Mouse (Mus musculus): ENCODE data around the gene Gm8122. TPM values are rescaled to one million over a fixed set of nuclear protein-coding genes. Genes with fewer than 3 reads are reported as not detected.
"Not testable (repeated sequence)": the region's sequence is repeated elsewhere in the genome, so short reads cannot be mapped to it uniquely, and the experiment has no call there.

Gm8122 gene
- polyA plus RNA-seq (2014; fragmentation: Nextera tagmentation; extraction: Ambion mirVana) = not detected in 2 replicates

DNA sequence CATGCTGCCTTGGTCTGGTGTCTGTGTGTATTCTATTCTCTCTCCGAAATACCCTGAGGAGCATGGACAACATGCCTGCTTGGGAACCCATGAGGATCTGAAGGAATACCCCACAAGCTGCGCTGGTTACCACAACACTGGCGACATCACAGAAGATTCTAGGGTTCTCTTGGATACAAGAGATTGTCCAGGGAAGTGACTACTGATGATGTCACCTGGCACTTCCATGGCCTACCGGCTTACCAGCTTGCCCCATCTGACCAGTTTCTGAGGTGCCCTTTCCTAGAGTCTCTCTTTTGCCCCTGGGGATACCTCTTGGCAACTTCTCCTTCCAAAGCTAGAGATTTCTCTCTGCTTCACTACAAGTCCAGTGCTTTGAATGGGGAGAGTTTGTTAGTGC, at the start of gene Gm8122:
TSS of gene Gm8122 (minus strand) at position 101 of the 400 bp plus-strand sequence.
- not testable (repeated sequence) for H3K4me1 ChIP-seq (ENCODE audit: control insufficient read depth, insufficient read depth, low read length); H3K27me3 ChIP-seq (replicated peaks; ENCODE audit: control insufficient read depth, insufficient read depth, low read length); ATAC-seq (ENCODE audit: low read depth); H3K9me3 ChIP-seq (ENCODE audit: control insufficient read depth, low read length); H3K27ac ChIP-seq (replicated peaks; ENCODE audit: low read depth, low read length); H3K4me3 ChIP-seq (ENCODE audit: low read depth, low read length); H3K4me2 ChIP-seq (ENCODE audit: low read depth, low read length); DNase-seq (ENCODE audit: low spot score); H3K9ac ChIP-seq (ENCODE audit: low read depth, low read length); H3K36me3 ChIP-seq (ENCODE audit: control insufficient read depth, insufficient read depth, low read length)
- WGBS = 80% methylated on average over 3 of the region's 4 CpGs

DNA sequence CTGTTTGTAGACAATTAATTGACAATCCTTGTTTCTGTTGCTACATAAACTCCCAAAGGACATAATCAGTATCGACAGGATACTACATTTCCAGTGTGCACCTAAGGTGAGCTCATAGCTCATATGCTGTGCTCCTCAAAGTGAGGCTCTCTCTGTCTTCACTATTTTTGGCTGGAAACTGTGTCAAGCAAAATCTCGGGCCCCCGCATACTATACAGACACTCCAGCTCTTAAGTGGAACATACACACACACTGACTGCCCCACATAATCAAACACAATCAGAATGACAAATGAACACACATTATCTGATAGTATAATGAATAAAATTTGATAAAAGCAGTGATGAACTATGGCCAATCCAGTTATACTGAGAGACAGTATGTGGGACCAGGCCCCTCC, 43.6 kb upstream of the Gm8122 start:
- not testable (repeated sequence) for H3K36me3 ChIP-seq (ENCODE audit: control insufficient read depth, insufficient read depth, low read length); H3K4me3 ChIP-seq (ENCODE audit: low read depth, low read length); H3K9ac ChIP-seq (ENCODE audit: low read depth, low read length); H3K27me3 ChIP-seq (replicated peaks; ENCODE audit: control insufficient read depth, insufficient read depth, low read length); H3K4me1 ChIP-seq (ENCODE audit: control insufficient read depth, insufficient read depth, low read length); H3K9me3 ChIP-seq (ENCODE audit: control insufficient read depth, low read length); H3K27ac ChIP-seq (replicated peaks; ENCODE audit: low read depth, low read length); DNase-seq (ENCODE audit: low spot score); ATAC-seq (ENCODE audit: low read depth); H3K4me2 ChIP-seq (ENCODE audit: low read depth, low read length)
- WGBS = 86% methylated on average over 3 of the region's 3 CpGs

DNA sequence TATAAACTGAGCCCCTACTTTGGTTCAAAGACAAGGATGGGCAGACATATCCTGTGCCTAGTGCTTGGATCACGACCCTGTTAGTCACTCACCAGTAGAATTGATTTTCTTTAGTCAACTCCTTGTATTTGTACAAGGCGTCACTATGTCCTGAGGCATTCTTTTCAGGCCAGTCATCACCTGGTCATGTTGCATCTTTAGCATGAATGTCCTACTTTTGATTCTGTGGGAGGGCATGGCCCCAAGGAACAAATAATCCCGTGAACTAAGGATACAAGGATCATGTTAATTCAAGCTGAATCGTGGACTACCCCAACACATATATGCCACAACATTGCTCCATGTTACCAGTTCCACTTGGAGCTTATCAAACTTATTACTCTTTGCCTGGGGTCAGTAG, 43.0 kb upstream of the Gm8122 start:
- H3K4me2 ChIP-seq (ENCODE audit: low read depth, low read length); H3K36me3 ChIP-seq (ENCODE audit: control insufficient read depth, insufficient read depth, low read length); H3K9ac ChIP-seq (ENCODE audit: low read depth, low read length); H3K9me3 ChIP-seq (ENCODE audit: control insufficient read depth, low read length); H3K27ac ChIP-seq (replicated peaks; ENCODE audit: low read depth, low read length); H3K4me1 ChIP-seq (ENCODE audit: control insufficient read depth, insufficient read depth, low read length); H3K4me3 ChIP-seq (ENCODE audit: low read depth, low read length); ATAC-seq (ENCODE audit: low read depth); DNase-seq (ENCODE audit: low spot score); H3K27me3 ChIP-seq (replicated peaks; ENCODE audit: control insufficient read depth, insufficient read depth, low read length): not testable (repeated sequence)
- WGBS = 51% methylated on average over 4 of the region's 4 CpGs

DNA sequence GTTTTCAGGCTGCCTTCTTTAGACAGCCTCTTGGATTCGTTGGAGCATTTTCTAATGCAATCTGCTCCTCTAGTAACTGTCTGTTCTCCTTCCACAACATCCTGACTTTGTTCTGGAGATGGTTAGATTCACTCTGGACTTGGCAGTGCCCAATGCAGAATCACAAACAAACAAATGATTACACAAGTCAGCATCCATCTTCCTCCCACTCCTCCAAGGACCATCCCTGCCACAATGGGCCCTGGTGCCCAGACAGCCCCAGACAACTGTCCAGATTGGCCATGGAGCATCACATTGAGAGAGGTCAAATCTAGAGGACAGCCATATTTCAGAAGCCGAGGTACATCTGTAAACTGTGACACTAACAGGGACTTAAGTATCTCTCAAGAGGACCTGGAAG, 42.4 kb upstream of the Gm8122 start:
- not testable (repeated sequence) for H3K9ac ChIP-seq (ENCODE audit: low read depth, low read length); DNase-seq (ENCODE audit: low spot score); H3K27me3 ChIP-seq (replicated peaks; ENCODE audit: control insufficient read depth, insufficient read depth, low read length); H3K27ac ChIP-seq (replicated peaks; ENCODE audit: low read depth, low read length); ATAC-seq (ENCODE audit: low read depth); H3K36me3 ChIP-seq (ENCODE audit: control insufficient read depth, insufficient read depth, low read length); H3K9me3 ChIP-seq (ENCODE audit: control insufficient read depth, low read length); H3K4me3 ChIP-seq (ENCODE audit: low read depth, low read length); H3K4me2 ChIP-seq (ENCODE audit: low read depth, low read length); H3K4me1 ChIP-seq (ENCODE audit: control insufficient read depth, insufficient read depth, low read length)
- WGBS = 70% methylated on average over 2 of the region's 2 CpGs

DNA sequence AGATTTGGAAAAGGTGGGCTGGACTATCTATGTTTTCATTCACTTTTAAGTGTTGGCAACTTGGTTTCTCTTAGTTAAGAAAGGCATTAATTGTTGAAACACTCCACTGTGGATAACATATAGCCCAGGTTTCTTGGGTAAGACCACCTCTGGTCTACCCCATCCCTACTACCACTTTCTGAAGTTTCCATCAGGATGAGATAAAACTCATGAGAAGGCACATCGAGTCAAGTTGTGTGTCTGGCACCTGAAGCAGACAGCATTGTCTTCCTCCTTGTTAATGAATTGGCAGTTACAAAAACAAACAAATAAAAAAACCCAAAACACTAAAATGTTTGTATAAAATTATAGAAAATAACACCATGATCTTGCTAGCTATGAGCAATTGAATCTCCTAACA, 40.6 kb upstream of the Gm8122 start:
- not testable (repeated sequence) for ATAC-seq (ENCODE audit: low read depth); H3K4me2 ChIP-seq (ENCODE audit: low read depth, low read length); H3K27me3 ChIP-seq (replicated peaks; ENCODE audit: control insufficient read depth, insufficient read depth, low read length); H3K4me3 ChIP-seq (ENCODE audit: low read depth, low read length); H3K9me3 ChIP-seq (ENCODE audit: control insufficient read depth, low read length); DNase-seq (ENCODE audit: low spot score); H3K36me3 ChIP-seq (ENCODE audit: control insufficient read depth, insufficient read depth, low read length); H3K9ac ChIP-seq (ENCODE audit: low read depth, low read length); H3K4me1 ChIP-seq (ENCODE audit: control insufficient read depth, insufficient read depth, low read length); H3K27ac ChIP-seq (replicated peaks; ENCODE audit: low read depth, low read length)
- WGBS = 88% methylated on average over 1 of the region's 1 CpGs

DNA sequence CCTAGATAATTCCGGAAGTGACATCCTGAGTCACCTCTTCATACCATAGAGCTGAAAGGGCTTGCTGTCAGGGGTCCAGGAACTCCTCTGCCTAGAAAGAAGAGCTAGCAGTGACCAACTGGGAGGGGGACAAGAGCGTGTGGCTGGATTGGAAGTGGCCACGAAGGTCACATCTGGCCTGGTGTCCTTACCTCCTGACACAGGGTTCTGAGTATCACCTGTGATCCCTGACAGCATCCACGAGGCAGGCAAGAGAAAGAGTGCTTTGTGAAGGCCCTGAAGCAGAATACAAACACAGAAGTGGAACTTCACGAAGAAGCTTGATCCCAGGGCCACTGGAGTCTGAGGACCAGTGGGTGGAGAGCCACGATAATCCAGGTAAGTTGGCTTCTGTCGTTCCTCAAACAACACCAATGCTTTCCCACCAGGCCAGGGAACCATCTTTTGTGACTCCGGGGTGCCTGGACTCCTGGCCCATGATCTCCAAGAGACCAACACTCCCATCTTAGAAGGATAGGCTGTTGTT, 39.9 kb upstream of the Gm8122 start, which contains the start of gene Gm9732:
TSS of gene Gm9732 (plus strand) at position 51 of the 526 bp plus-strand sequence.
- WGBS = 80% methylated on average over 8 of the region's 8 CpGs
- not testable (repeated sequence) for DNase-seq (ENCODE audit: low spot score)

DNA sequence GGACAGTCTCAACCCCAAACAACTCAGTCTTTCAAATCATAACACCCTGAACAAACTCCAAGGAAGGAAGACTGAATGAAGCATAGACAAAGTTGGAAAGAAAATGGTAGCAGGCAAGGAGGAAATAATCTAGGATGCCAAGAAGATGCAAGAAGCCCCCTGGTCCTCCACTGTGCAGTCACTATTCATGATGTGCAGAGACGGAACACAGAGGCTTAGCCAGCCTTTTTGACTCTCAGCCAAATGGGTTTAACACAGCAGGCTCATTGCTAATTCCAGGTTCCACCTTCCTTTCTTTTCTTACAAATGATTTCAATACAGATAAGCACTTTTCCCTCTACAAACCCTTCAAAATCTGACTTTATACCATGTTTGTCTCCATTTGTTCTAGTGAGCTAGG, 38.1 kb upstream of the Gm8122 start:
- not testable (repeated sequence) for H3K4me3 ChIP-seq (ENCODE audit: low read depth, low read length); H3K9ac ChIP-seq (ENCODE audit: low read depth, low read length); H3K9me3 ChIP-seq (ENCODE audit: control insufficient read depth, low read length); H3K27me3 ChIP-seq (replicated peaks; ENCODE audit: control insufficient read depth, insufficient read depth, low read length); H3K27ac ChIP-seq (replicated peaks; ENCODE audit: low read depth, low read length); DNase-seq (ENCODE audit: low spot score); H3K36me3 ChIP-seq (ENCODE audit: control insufficient read depth, insufficient read depth, low read length); ATAC-seq (ENCODE audit: low read depth); H3K4me2 ChIP-seq (ENCODE audit: low read depth, low read length); H3K4me1 ChIP-seq (ENCODE audit: control insufficient read depth, insufficient read depth, low read length)
- WGBS = 88% methylated on average over 1 of the region's 1 CpGs

More for the DNA sequence above, 39.9 kb upstream of the Gm8122 start, which contains the start of gene Gm9732:
- H3K9me3 ChIP-seq (ENCODE audit: control insufficient read depth, low read length); ATAC-seq (ENCODE audit: low read depth); H3K4me2 ChIP-seq (ENCODE audit: low read depth, low read length); H3K9ac ChIP-seq (ENCODE audit: low read depth, low read length); H3K27ac ChIP-seq (replicated peaks; ENCODE audit: low read depth, low read length); H3K36me3 ChIP-seq (ENCODE audit: control insufficient read depth, insufficient read depth, low read length); H3K27me3 ChIP-seq (replicated peaks; ENCODE audit: control insufficient read depth, insufficient read depth, low read length); H3K4me1 ChIP-seq (ENCODE audit: control insufficient read depth, insufficient read depth, low read length); H3K4me3 ChIP-seq (ENCODE audit: low read depth, low read length): not testable (repeated sequence)

DNA sequence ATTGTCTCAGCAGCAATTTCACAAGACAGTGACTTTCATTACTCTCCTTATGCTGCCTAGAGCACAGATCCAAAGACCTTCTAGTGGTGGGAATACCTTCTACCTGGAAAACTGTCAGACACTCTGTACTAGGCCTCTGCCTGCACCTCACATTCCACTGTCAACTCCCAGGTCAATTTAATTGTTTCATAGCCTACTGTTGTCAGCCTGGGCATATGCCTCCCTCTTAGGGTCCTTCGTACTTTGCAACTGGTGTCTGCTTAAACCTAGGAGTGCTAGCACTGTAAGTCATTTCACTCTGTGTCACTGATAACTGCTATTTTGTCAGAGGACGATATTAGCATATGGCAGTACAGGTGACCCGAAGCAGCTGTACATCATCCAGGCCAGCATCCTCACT, 34.1 kb upstream of the Gm8122 start:
- DNase-seq (ENCODE audit: low spot score); H3K4me3 ChIP-seq (ENCODE audit: low read depth, low read length); ATAC-seq (ENCODE audit: low read depth); H3K36me3 ChIP-seq (ENCODE audit: control insufficient read depth, insufficient read depth, low read length); H3K4me2 ChIP-seq (ENCODE audit: low read depth, low read length); H3K27me3 ChIP-seq (replicated peaks; ENCODE audit: control insufficient read depth, insufficient read depth, low read length); H3K9me3 ChIP-seq (ENCODE audit: control insufficient read depth, low read length); H3K9ac ChIP-seq (ENCODE audit: low read depth, low read length); H3K4me1 ChIP-seq (ENCODE audit: control insufficient read depth, insufficient read depth, low read length); H3K27ac ChIP-seq (replicated peaks; ENCODE audit: low read depth, low read length): not testable (repeated sequence)
- WGBS = 81% methylated on average over 3 of the region's 3 CpGs

DNA sequence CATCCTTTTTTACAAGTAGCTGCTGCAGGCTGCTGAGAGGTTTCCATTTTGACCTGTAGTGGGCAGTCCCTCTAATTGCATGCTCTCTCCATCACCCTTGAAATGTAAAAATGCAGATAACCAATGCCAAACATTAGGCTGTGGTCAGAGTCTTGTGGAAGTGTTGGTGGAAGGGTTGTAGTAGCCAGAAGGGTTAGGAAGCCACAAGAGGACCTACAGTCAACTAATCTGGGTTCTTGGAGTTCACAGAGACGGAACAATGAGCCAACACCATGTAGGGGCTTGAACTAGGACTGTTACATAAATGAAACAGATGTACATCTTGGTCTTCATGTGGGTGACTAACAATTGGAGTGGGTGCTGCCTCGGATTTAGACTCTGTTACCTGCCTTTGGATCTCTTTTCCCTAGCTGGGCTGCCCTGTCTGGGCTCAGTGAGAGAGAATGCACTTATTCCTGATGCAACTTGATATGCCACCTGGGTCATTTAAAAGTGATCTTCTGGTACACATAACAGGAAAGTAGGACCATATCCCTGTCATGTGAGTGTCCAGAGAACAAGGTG, 33.5 kb upstream of the Gm8122 start:
- not testable (repeated sequence) for H3K4me3 ChIP-seq (ENCODE audit: low read depth, low read length); H3K27ac ChIP-seq (replicated peaks; ENCODE audit: low read depth, low read length); ATAC-seq (ENCODE audit: low read depth); H3K9ac ChIP-seq (ENCODE audit: low read depth, low read length); H3K36me3 ChIP-seq (ENCODE audit: control insufficient read depth, insufficient read depth, low read length); H3K27me3 ChIP-seq (replicated peaks; ENCODE audit: control insufficient read depth, insufficient read depth, low read length); H3K4me1 ChIP-seq (ENCODE audit: control insufficient read depth, insufficient read depth, low read length); H3K9me3 ChIP-seq (ENCODE audit: control insufficient read depth, low read length); H3K4me2 ChIP-seq (ENCODE audit: low read depth, low read length); DNase-seq (ENCODE audit: low spot score)
- WGBS = 59% methylated on average over 2 of the region's 2 CpGs

Measured in embryonic facial prominence, embryonic 14.5 days (tissue).